Mouse (Mus musculus) myocyte (in vitro differentiated cells): ENCODE measurements around the gene Col9a1. TPM values are rescaled to one million over a fixed set of nuclear protein-coding genes. Genes with fewer than 3 reads are reported as not detected.

Experiments
- H3K27me3 ChIP-seq: one replicate; pipeline ENCODE4 v1.6.1; 2011; ENCODE audit not compliant: control insufficient read depth, insufficient read depth, insufficient read length
- H3K36me3 ChIP-seq: one replicate; pipeline ENCODE4 v1.6.1; 2011; ENCODE audit not compliant: control insufficient read depth, insufficient read depth
- H3K4me2 ChIP-seq: one replicate; pipeline ENCODE4 v1.6.1; 2011; ENCODE audit warnings: low read depth, control low read depth
- H3K4me3 ChIP-seq: one replicate; pipeline ENCODE4 v1.5.1; 2011; ENCODE audit warnings: mild to moderate bottlenecking, control low read depth, moderate library complexity
- H3K79me2 ChIP-seq: one replicate; pipeline ENCODE4 v1.6.1; 2011; ENCODE audit not compliant: control insufficient read depth, insufficient read depth
- H3ac ChIP-seq: one replicate; pipeline ENCODE4 v1.6.1; 2011; ENCODE audit not compliant: control insufficient read depth, insufficient read length
- CEBPB ChIP-seq: IDR thresholded peaks from 2 replicates; pipeline ENCODE4 v1.6.1; 2011; ENCODE audit warnings: mild to moderate bottlenecking, moderate library complexity; ENCODE audit not compliant: poor library complexity, insufficient read depth, severe bottlenecking
- E2F4 ChIP-seq: IDR thresholded peaks from one replicate; pipeline ENCODE4 v1.6.1; 2011; ENCODE audit warnings: mild to moderate bottlenecking, control low read depth, moderate library complexity; ENCODE audit not compliant: insufficient read depth
- MAX ChIP-seq: IDR thresholded peaks from one replicate; pipeline ENCODE4 v1.6.1; 2011; ENCODE audit warnings: low read depth, mild to moderate bottlenecking, control low read depth
- MYOD1 ChIP-seq, 3 experiments: IDR thresholded peaks; one replicate each; pipeline ENCODE4 v1.6.1; 2011; ENCODE audit warnings: control low read depth in 2 of 3, low read depth in 2 of 3, mild to moderate bottlenecking in 2 of 3, moderate library complexity in 1 of 3; ENCODE audit not compliant: insufficient read length in 2 of 3, control insufficient read depth in 1 of 3
- MYOG ChIP-seq, 3 experiments: IDR thresholded peaks; one replicate each; pipeline ENCODE4 v1.6.1; 2011; ENCODE audit warnings: control low read depth in 2 of 3, low read depth in 2 of 3, mild to moderate bottlenecking in 2 of 3; ENCODE audit not compliant: insufficient read length in 2 of 3, control insufficient read depth in 1 of 3, insufficient read depth in 1 of 3
- POLR2A ChIP-seq: IDR thresholded peaks from one replicate; pipeline ENCODE4 v1.6.1; 2011; ENCODE audit warnings: low read depth, mild to moderate bottlenecking, control low read depth, moderate library complexity; ENCODE audit not compliant: insufficient read length
- POLR2AphosphoS2 ChIP-seq: IDR thresholded peaks from one replicate; pipeline ENCODE4 v1.6.1; 2011; ENCODE audit warnings: low read depth, control low read depth; ENCODE audit not compliant: insufficient read length
- REST ChIP-seq: IDR thresholded peaks from one replicate; pipeline ENCODE4 v1.6.1; 2011; ENCODE audit warnings: mild to moderate bottlenecking, control low read depth, moderate library complexity; ENCODE audit not compliant: insufficient read depth, insufficient read length
- SRF ChIP-seq: IDR thresholded peaks from one replicate; pipeline ENCODE4 v1.6.1; 2011; ENCODE audit warnings: low read depth; ENCODE audit not compliant: control insufficient read depth, insufficient read length
- TCF12 ChIP-seq: IDR thresholded peaks from one replicate; pipeline ENCODE4 v1.6.1; 2011; ENCODE audit warnings: mild to moderate bottlenecking, control low read depth; ENCODE audit not compliant: poor library complexity, insufficient read depth, severe bottlenecking
- TCF3 ChIP-seq: IDR thresholded peaks from one replicate; pipeline ENCODE4 v1.6.1; 2011; ENCODE audit warnings: low read depth, control low read depth; ENCODE audit not compliant: insufficient read length
- USF1 ChIP-seq: IDR thresholded peaks from one replicate; pipeline ENCODE4 v1.6.1; 2011; ENCODE audit warnings: low read depth, mild to moderate bottlenecking, control low read depth, moderate library complexity
- polyA plus RNA-seq: library from polyadenylated mRNA; unstranded; fragments of >200 nt; fragmentation: generic; extraction: Trizol; gene quantifications from one replicate; pipeline ENCODE4 v1.2.1, GENCODE M21; 2012; ENCODE audit warnings: missing spikeins

The Col9a1 gene
- polyA plus RNA-seq, 1 experiment: not detected

DNA sequence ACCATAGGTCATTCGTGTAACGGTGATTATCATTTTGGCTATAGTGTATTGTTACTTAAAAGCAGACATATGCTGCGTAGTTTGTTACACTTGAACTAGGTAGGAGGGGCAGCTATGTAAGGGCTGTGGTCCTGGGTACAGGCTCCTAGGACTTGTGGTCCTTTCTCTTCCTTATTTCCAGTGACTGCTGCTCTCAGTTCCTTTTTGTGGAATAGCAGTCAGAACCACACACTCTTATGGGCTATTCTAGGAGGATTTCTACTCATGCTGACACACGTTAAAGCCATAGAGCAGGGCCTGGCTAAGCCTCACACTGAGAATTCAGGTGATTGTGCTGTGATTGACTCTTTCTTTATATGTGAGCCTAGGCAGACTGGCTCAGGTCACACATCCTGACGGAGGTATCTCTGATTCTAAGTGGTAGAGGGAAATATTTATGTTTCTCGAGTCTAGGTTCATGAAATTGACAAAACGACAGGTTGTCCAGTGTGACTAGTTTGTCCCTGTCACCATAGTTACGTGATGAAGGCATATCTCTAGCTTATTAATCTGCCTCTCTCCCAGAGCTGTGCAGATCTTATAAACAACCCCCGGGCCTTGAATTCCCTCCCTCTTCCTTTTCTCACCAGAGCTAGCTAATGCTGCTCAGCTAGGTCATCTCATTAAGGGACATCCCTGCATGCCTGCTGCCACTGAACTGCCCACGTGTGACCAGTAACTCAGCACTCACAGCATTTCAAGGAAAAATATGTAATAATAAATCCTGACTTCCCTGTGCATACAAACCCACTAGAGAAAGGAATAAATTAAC, 71.1 kb downstream of the Col9a1 start:
- Histone ChIP-seq H3K4me2 (no peak overlapping the region), H3ac (no peak overlapping the region), H3K36me3 (no peaks in the 10 kb centered on the region), H3K4me3 (no peak overlapping the region), H3K79me2 (no peaks in the 10 kb centered on the region), H3K27me3 (no peaks in the 10 kb centered on the region)
- TF ChIP-seq REST (no peak), SRF (no peak), MYOD1 (IDR thresholded peaks at IDR 0.05; ENCODE audit: control insufficient read depth in 1 of 3, insufficient read length in 2 of 3, low read depth in 2 of 3) (no peak), POLR2AphosphoS2 (no peak), MYOG (IDR thresholded peaks at IDR 0.05; ENCODE audit: control insufficient read depth in 1 of 3, insufficient read depth in 1 of 3, insufficient read length in 2 of 3, low read depth in 2 of 3) (no peak), POLR2A (no peak), CEBPB (no peak), E2F4 (no peak), TCF3 (no peak), USF1 (no peak), TCF12 (no peak), MAX (no peak)

GRCm38 (mm10) chr1:24249105-24249664, 71.8 kb downstream of the Col9a1 start:
- H3K36me3 ChIP-seq: no peaks in the 10 kb centered on the region
- TF ChIP-seq MAX (no peak), USF1 (no peak), TCF3 (no peak), MYOD1 (IDR thresholded peaks at IDR 0.05; ENCODE audit: control insufficient read depth in 1 of 3, insufficient read length in 2 of 3, low read depth in 2 of 3) (no peak)
- H3ac ChIP-seq: no peak overlapping the region
- no peak overlapping the region for H3K4me3 ChIP-seq
- no peak overlapping the region for H3K4me2 ChIP-seq
- H3K79me2 ChIP-seq: no peaks in the 10 kb centered on the region
- H3K27me3 ChIP-seq: no peaks in the 10 kb centered on the region

DNA sequence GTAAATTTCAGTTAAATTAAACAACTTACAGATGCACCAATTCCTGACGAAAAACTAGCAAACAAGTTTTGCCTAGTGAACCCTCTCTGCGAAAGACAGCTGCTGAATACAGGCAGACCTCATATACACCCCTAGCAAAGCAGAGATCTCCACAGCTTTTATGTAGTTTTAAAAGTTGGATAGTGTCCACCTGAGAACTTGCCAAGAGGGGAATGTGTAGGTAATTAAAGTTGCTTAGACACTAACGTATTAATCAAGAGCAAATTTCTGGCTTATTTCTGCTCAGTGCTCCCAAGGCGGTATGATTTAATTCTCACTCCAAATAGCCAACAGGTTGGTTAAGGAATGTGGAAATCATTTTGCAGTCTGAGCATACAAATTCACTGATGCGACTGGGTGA, 80.6 kb downstream of the Col9a1 start:
- no peak overlapping the region for H3K4me3 ChIP-seq
- H3ac ChIP-seq: no peak overlapping the region
- H3K27me3 ChIP-seq: no peaks in the 10 kb centered on the region
- no peaks in the 10 kb centered on the region for H3K79me2 ChIP-seq
- no peak for TF ChIP-seq POLR2A
- TF ChIP-seq MYOD1 (IDR thresholded peaks at IDR 0.05; ENCODE audit: control insufficient read depth in 1 of 3, insufficient read length in 2 of 3, low read depth in 2 of 3): no peak
- no peak for TF ChIP-seq REST
- no peak for TF ChIP-seq CEBPB
- TF ChIP-seq MYOG (IDR thresholded peaks at IDR 0.05; ENCODE audit: control insufficient read depth in 1 of 3, insufficient read depth in 1 of 3, insufficient read length in 2 of 3, low read depth in 2 of 3): no peak
- no peak for TF ChIP-seq MAX
- TF ChIP-seq POLR2AphosphoS2: no peak
- TF ChIP-seq TCF12: no peak
- no peak for TF ChIP-seq TCF3
- TF ChIP-seq USF1: no peak
- no peak for TF ChIP-seq SRF
- no peaks in the 10 kb centered on the region for H3K36me3 ChIP-seq
- H3K4me2 ChIP-seq: no peak overlapping the region

- no peak overlapping the region for H3K4me2 ChIP-seq
- H3K36me3 ChIP-seq: no peaks in the 10 kb centered on the region
- no peak overlapping the region for H3ac ChIP-seq
- H3K4me3 ChIP-seq: no peak overlapping the region
- H3K27me3 ChIP-seq: no peaks in the 10 kb centered on the region
- no peak for TF ChIP-seq MYOD1 (IDR thresholded peaks at IDR 0.05; ENCODE audit: control insufficient read depth in 1 of 3, insufficient read length in 2 of 3, low read depth in 2 of 3)
- no peak for TF ChIP-seq POLR2AphosphoS2
- no peak for TF ChIP-seq REST
- TF ChIP-seq TCF12: no peak
- no peak for TF ChIP-seq SRF
- TF ChIP-seq CEBPB: no peak
- H3K79me2 ChIP-seq: no peaks in the 10 kb centered on the region
Measured at GRCm38 (mm10) chr1:24259419-24259818, 82.0 kb downstream of the Col9a1 start.

DNA sequence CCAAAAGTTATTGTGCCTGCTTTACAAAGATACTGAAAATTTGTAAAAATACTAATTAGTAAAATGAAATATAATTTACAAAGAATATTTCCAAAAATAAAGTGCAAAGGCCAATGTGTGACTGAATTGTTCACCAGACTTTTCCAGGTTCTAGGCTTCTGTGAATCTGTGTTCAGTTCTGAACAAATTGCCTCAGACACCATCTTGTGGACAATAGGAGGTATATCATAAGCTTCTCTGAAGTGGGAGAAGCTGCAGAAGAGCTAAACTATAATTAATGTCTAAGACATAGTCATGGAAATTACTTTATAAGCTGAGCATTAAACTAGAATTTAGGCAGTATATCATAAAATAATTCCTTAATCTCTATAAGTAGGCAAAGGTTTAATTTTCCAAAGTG, 83.8 kb downstream of the Col9a1 start:
- TF ChIP-seq POLR2AphosphoS2 (no peak), CEBPB (no peak), E2F4 (no peak)
- no peak overlapping the region for H3ac ChIP-seq
- H3K4me3 ChIP-seq: no peak overlapping the region
- H3K4me2 ChIP-seq: no peak overlapping the region
- no peaks in the 10 kb centered on the region for H3K36me3 ChIP-seq
- no peaks in the 10 kb centered on the region for H3K79me2 ChIP-seq
- H3K27me3 ChIP-seq: no peaks in the 10 kb centered on the region
